Mouse (Mus musculus) left cerebral cortex, adult 9 months (tissue): ENCODE data around the gene Erbb3.
A peak's percentile ranks its signal among the peaks of the same experiment; 100 is the strongest.

Experiments
- DNase-seq, 2 experiments: peaks; one replicate each; pipeline ENCODE4 v3.0.0; 2022; ENCODE audit warnings: low spot score in 2 of 2

Gene Erbb3

GRCm38 (mm10) chr10:128526366-128527356, 62.8 kb downstream of the Erbb3 start:
- DNase-seq: no peak

- DNase-seq: peak; percentile 92 to 94
These were observed 63.7 kb downstream of the Erbb3 start, which contains the start of gene Esyt1 for GRCm38 (mm10) chr10:128525671-128526308. Gene Esyt1 (minus strand): TSS chr10:128525871.

DNA sequence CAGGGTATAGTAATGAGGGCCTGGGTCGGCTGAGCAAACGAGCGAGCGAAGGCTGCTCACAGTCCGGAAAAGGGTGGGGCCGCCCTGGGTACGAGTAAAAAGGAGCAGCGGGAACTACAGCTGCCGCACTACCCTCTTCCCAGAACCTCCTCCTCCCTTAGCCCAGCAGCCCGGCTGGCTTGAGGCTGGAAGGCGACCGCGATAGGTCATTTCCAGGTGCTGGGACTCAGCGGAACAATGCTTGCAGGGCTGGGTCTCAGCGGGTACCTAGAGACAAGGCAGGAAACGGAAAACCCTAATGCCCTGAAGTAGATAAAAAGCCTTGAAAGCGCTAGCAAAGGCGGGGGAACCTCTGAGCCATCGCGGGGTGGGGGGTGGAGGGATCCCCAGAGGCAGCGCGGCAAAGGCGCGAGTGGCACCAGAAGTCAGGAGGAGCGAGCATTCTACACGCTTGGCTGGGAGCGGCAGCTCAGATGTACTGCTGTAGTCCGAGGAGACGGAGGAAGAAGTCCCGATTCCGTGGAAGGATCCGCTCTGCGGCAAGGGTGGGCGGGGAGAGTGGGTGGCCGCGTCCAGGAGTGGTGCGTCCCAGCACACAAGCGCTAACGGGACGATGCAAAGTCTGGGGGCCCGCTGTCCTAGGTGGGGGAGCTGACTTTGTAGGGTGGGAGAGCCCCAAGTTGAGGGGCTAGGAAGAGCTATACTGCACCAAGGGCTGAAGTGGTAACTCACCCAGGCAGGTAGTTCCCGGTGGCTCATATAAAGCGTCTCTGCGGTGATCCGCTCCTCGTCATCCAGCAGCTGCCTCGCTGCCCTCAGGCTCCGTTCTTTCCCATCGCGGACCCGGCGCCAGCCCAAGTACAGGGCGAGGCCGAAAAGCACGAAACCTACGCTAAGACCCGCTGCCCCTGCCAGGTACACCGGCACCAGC, 64.5 kb downstream of the Erbb3 start:
- peak in 1 of 2 experiments; percentile 43 for DNase-seq

- no peak for DNase-seq
These were observed 65.2 kb downstream of the Erbb3 start for GRCm38 (mm10) chr10:128524111-128524731.

DNA sequence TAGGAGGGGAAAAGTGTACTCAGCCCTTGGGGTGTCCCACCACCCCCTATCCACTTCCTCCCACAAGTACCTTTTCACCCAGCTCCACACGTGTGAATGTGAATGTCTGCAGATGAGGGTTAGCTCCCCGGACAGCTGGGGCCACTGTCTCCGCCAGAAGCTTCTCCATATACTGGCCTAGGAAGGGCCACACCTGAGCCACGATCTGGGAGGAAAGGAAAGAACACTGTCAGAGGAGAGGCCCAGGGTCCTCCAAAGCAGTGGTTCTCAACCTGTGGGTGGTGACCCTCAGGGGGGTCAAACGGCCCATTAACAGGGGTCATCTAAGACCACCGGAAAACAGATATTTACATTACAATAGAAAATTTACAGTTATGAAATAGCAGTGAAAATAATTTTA, 67.1 kb downstream of the Erbb3 start:
- DNase-seq: no peak

DNA sequence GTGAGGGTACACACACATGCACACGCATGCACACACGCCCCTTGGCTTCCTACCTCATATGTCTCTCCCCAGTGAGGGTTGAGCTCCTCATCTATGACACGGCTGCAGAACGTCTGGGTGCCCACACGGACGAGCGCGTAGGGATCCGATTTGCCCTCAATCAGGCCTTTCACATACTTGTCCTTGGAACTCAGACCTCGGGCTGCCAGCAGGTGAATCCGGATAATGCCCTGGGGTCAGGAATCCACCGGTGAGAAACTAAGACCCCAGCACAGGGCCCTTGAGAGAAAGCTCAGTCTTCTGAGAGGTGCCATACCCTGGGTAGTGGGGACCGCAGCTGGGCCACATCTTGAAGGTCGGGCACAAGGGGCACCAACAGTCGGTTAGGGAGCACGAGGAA, 68.9 kb downstream of the Erbb3 start:
- no peak for DNase-seq

DNA sequence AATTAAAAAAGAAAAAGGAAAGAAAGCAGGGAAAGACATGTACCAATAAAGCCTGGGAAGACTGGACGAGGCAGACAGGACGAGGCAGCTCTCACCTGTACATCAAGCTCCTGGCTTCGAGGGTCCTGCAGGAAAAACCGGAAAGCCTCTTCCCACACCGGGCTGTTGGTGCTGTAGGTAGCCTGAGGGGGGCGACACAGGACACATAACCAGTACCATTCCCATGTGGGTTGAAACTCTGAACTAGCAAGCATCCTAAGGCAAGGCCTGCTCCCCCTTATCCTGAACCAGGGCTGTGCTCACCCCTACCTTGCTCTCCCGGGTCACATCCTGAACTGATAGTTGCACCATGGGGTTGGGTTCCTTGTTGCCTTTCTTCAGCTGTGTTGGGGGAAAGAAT, 70.6 kb downstream of the Erbb3 start:
- DNase-seq: peak in 1 of 2 experiments; percentile 42
